Mouse (Mus musculus): ENCODE results near the gene Tram2. TPM values are rescaled to one million over a fixed set of nuclear protein-coding genes. Genes with fewer than 3 reads are reported as not detected.

The Tram2 gene
- total and polyA plus RNA-seq, 2 experiments = 2.5 to 4.1 TPM

- H3K36me3 ChIP-seq (ENCODE audit: control insufficient read depth, insufficient read depth, low read length) = no peaks in the 10 kb centered on the region
Measured at GRCm38 (mm10) chr1:20980553-20980952, 98.5 kb downstream of the Tram2 start.

GRCm38 (mm10) chr1:20974341-20975135 lies 104.5 kb downstream of the Tram2 start:
- no peaks in the 10 kb centered on the region for H3K4me1 ChIP-seq (ENCODE audit: control insufficient read depth, insufficient read depth, low read length)
- no peaks in the 10 kb centered on the region for H3K27me3 ChIP-seq (ENCODE audit: control insufficient read depth, insufficient read depth, low read length)
- TF ChIP-seq POLR2A (IDR thresholded peaks at IDR 0.05; ENCODE audit: extremely low read depth, insufficient read depth, low read length) = no peak
- TF ChIP-seq CTCF (IDR thresholded peaks at IDR 0.05; ENCODE audit: low read depth, low read length) = no peak
- no peak overlapping the region for H3K9ac ChIP-seq (ENCODE audit: low read depth, low read length)
- DNase-seq (ENCODE audit: extremely low read depth, low read depth, low spot score) = no peak
- WGBS = 86% methylated on average over 9 of the region's 9 CpGs
- H3K4me3 ChIP-seq (ENCODE audit: insufficient read depth, low read depth, low read length) = no peak overlapping the region
- no peaks in the 10 kb centered on the region for H3K79me2 ChIP-seq (ENCODE audit: control insufficient read depth, insufficient read depth, low read length)
- H3K36me3 ChIP-seq (ENCODE audit: control insufficient read depth, insufficient read depth, low read length) = no peaks in the 10 kb centered on the region
- H3K27ac ChIP-seq (replicated peaks; ENCODE audit: insufficient read depth, low read depth, low read length) = no peak overlapping the region

More at GRCm38 (mm10) chr1:20980553-20980952, 98.5 kb downstream of the Tram2 start:
- H3K79me2 ChIP-seq (ENCODE audit: control insufficient read depth, insufficient read depth, low read length) = no peaks in the 10 kb centered on the region
- TF ChIP-seq POLR2A (IDR thresholded peaks at IDR 0.05; ENCODE audit: extremely low read depth, insufficient read depth, low read length) (no peak), CTCF (IDR thresholded peaks at IDR 0.05; ENCODE audit: low read depth, low read length) (no peak)
- WGBS = 95% methylated on average over 1 of the region's 1 CpGs
- H3K27me3 ChIP-seq (ENCODE audit: control insufficient read depth, insufficient read depth, low read length) = no peaks in the 10 kb centered on the region
- H3K27ac ChIP-seq (replicated peaks; ENCODE audit: insufficient read depth, low read depth, low read length) = no peak overlapping the region
- H3K9ac ChIP-seq (ENCODE audit: low read depth, low read length) = no peak overlapping the region
- DNase-seq (ENCODE audit: extremely low read depth, low read depth, low spot score) = no peak
- no peak overlapping the region for H3K4me3 ChIP-seq (ENCODE audit: insufficient read depth, low read depth, low read length)
- H3K4me1 ChIP-seq (ENCODE audit: control insufficient read depth, insufficient read depth, low read length) = no peaks in the 10 kb centered on the region

GRCm38 (mm10) chr1:20973389-20973788 lies 105.6 kb downstream of the Tram2 start:
- Histone ChIP-seq H3K4me3 (ENCODE audit: insufficient read depth, low read depth, low read length) (no peak overlapping the region), H3K27me3 (ENCODE audit: control insufficient read depth, insufficient read depth, low read length) (no peaks in the 10 kb centered on the region), H3K27ac (replicated peaks; ENCODE audit: insufficient read depth, low read depth, low read length) (no peak overlapping the region), H3K4me1 (ENCODE audit: control insufficient read depth, insufficient read depth, low read length) (no peaks in the 10 kb centered on the region), H3K9ac (ENCODE audit: low read depth, low read length) (no peak overlapping the region), H3K36me3 (ENCODE audit: control insufficient read depth, insufficient read depth, low read length) (no peaks in the 10 kb centered on the region), H3K79me2 (ENCODE audit: control insufficient read depth, insufficient read depth, low read length) (no peaks in the 10 kb centered on the region)
- WGBS = 82% methylated on average over 6 of the region's 6 CpGs
- TF ChIP-seq CTCF (IDR thresholded peaks at IDR 0.05; ENCODE audit: low read depth, low read length) (no peak), POLR2A (IDR thresholded peaks at IDR 0.05; ENCODE audit: extremely low read depth, insufficient read depth, low read length) (no peak)
- no peak for DNase-seq (ENCODE audit: extremely low read depth, low read depth, low spot score)

GRCm38 (mm10) chr1:20969642-20970041 lies 109.4 kb downstream of the Tram2 start:
- Histone ChIP-seq H3K36me3 (ENCODE audit: control insufficient read depth, insufficient read depth, low read length) (no peaks in the 10 kb centered on the region), H3K4me1 (ENCODE audit: control insufficient read depth, insufficient read depth, low read length) (no peaks in the 10 kb centered on the region), H3K9ac (ENCODE audit: low read depth, low read length) (no peak overlapping the region), H3K4me3 (ENCODE audit: insufficient read depth, low read depth, low read length) (no peak overlapping the region), H3K79me2 (ENCODE audit: control insufficient read depth, insufficient read depth, low read length) (no peaks in the 10 kb centered on the region), H3K27ac (replicated peaks; ENCODE audit: insufficient read depth, low read depth, low read length) (no peak overlapping the region), H3K27me3 (ENCODE audit: control insufficient read depth, insufficient read depth, low read length) (no peaks in the 10 kb centered on the region)
- no peak for DNase-seq (ENCODE audit: extremely low read depth, low read depth, low spot score)
- no peak for TF ChIP-seq CTCF (IDR thresholded peaks at IDR 0.05; ENCODE audit: low read depth, low read length)
- TF ChIP-seq POLR2A (IDR thresholded peaks at IDR 0.05; ENCODE audit: extremely low read depth, insufficient read depth, low read length) = no peak
- 79% methylated on average over 2 of the region's 2 CpGs for WGBS

GRCm38 (mm10) chr1:20954876-20955275 lies 124.2 kb downstream of the Tram2 start:
- TF ChIP-seq POLR2A (IDR thresholded peaks at IDR 0.05; ENCODE audit: extremely low read depth, insufficient read depth, low read length) (no peak), CTCF (IDR thresholded peaks at IDR 0.05; ENCODE audit: low read depth, low read length) (no peak)
- no peak overlapping the region for H3K9ac ChIP-seq (ENCODE audit: low read depth, low read length)
- H3K27ac ChIP-seq (replicated peaks; ENCODE audit: insufficient read depth, low read depth, low read length) = no peak overlapping the region
- no peak for DNase-seq (ENCODE audit: extremely low read depth, low read depth, low spot score)
- H3K4me1 ChIP-seq (ENCODE audit: control insufficient read depth, insufficient read depth, low read length) = no peaks in the 10 kb centered on the region; the same call in 1 of the 2 replicates
- H3K36me3 ChIP-seq (ENCODE audit: control insufficient read depth, insufficient read depth, low read length) = no peaks in the 10 kb centered on the region
- 77% methylated on average over 3 of the region's 3 CpGs for WGBS
- no peaks in the 10 kb centered on the region for H3K79me2 ChIP-seq (ENCODE audit: control insufficient read depth, insufficient read depth, low read length)
- no peaks in the 10 kb centered on the region for H3K27me3 ChIP-seq (ENCODE audit: control insufficient read depth, insufficient read depth, low read length)
- no peak overlapping the region for H3K4me3 ChIP-seq (ENCODE audit: insufficient read depth, low read depth, low read length)

GRCm38 (mm10) chr1:20951799-20952198 lies 127.2 kb downstream of the Tram2 start:
- Histone ChIP-seq H3K9ac (ENCODE audit: low read depth, low read length) (peak overlapping the region; percentile 33), H3K4me1 (ENCODE audit: control insufficient read depth, insufficient read depth, low read length) (no peaks in the 10 kb centered on the region; the same call in 1 of the 2 replicates), H3K36me3 (ENCODE audit: control insufficient read depth, insufficient read depth, low read length) (no peaks in the 10 kb centered on the region), H3K79me2 (ENCODE audit: control insufficient read depth, insufficient read depth, low read length) (no peaks in the 10 kb centered on the region), H3K27me3 (ENCODE audit: control insufficient read depth, insufficient read depth, low read length) (no peaks in the 10 kb centered on the region), H3K27ac (replicated peaks; ENCODE audit: insufficient read depth, low read depth, low read length) (no peak overlapping the region), H3K4me3 (ENCODE audit: insufficient read depth, low read depth, low read length) (peak overlapping the region; percentile 63)
- WGBS = 17% methylated on average over 16 of the region's 16 CpGs
- TF ChIP-seq CTCF (IDR thresholded peaks at IDR 0.05; ENCODE audit: low read depth, low read length) = no peak
- no peak for TF ChIP-seq POLR2A (IDR thresholded peaks at IDR 0.05; ENCODE audit: extremely low read depth, insufficient read depth, low read length)
- no peak for DNase-seq (ENCODE audit: extremely low read depth, low read depth, low spot score)

Data from liver, adult 2 months (tissue).